Comparison of ENCODE assay signal across 15 mouse cellular contexts in genomic region chr1:23409960-23410359, GRCm38 (mm10). TPM values are rescaled to one million over a fixed set of nuclear protein-coding genes. Genes with fewer than 3 reads are reported as not detected.
DNase-seq lines count a peak whose midpoint lies in the region.
"Had no signal": no experiment of that assay in that cellular context is flagged by ENCODE, and none has a peak within 500 bp of the region (broad histone marks: within the 10 kb centered on the region; RNA-seq: fewer than 3 reads in every experiment).

No protein-coding gene starts in this region.

- DNase-seq in layer of hippocampus, adult 11-12 months (ENCODE audit: low spot score): peak; percentile 26
- no peak for DNase-seq in layer of hippocampus, postnatal 10 days (ENCODE audit: low spot score in 2 of 2)
- DNase-seq in left cerebral cortex, adult 18-20 months (ENCODE audit: low spot score in 2 of 2): peak; percentile 5 to 16
- DNase-seq in left cerebral cortex, adult 8-10 months (ENCODE audit: low spot score in 2 of 2): no peak
- peak; percentile 8 to 12 for DNase-seq in right cerebral cortex, adult 2 months (ENCODE audit: low spot score in 2 of 2)
- DNase-seq in right cerebral cortex, postnatal 25 days: no peak
- DNase-seq in thymus, adult 18-20 months: no peak
- DNase-seq: adrenal gland, adult 2 months; adrenal gland, postnatal 25 days; cerebellum, adult 2 months; cerebellum, postnatal 10 days; forebrain, postnatal 0 days; gastrocnemius, postnatal 36 days; heart, adult 11 months; heart, postnatal 36 days had no signal

RNA-seq across cellular contexts. Expression of gene Ogfrl1, which starts 12.4 kb away (rescaled TPM):
- 10 to 100 TPM; 71.3 to 90.3 TPM for total RNA-seq in layer of hippocampus, postnatal 10 days (2021)
- total RNA-seq in left cerebral cortex, adult 18-20 months (2021): 10 to 100 TPM; 77.0 to 91.0 TPM
- 100 to 1,000 TPM in 1 of 4 experiments, 10 to 100 TPM in 3; 79.6 to 101 (median 86.0) TPM for total RNA-seq in left cerebral cortex, adult 8-10 months (2022)

Comparison
In these comparisons a context has a peak if more than half of its experiments do, and no peak if none do; other contexts are left out.
1. DNase-seq: peak in layer of hippocampus, adult 11-12 months (single experiment), left cerebral cortex, adult 18-20 months (2 of 2) and right cerebral cortex, adult 2 months (2 of 2); none in layer of hippocampus, postnatal 10 days (0 of 2), left cerebral cortex, adult 8-10 months (0 of 2), right cerebral cortex, postnatal 25 days (single experiment) and thymus, adult 18-20 months (0 of 2).